Mouse (Mus musculus): ENCODE measurements around the gene Papola. TPM values are rescaled to one million over a fixed set of nuclear protein-coding genes. Genes with fewer than 3 reads are reported as not detected.

The Papola gene
- polyA plus RNA-seq, 1 experiment from 2014 or later: 104 TPM

DNA sequence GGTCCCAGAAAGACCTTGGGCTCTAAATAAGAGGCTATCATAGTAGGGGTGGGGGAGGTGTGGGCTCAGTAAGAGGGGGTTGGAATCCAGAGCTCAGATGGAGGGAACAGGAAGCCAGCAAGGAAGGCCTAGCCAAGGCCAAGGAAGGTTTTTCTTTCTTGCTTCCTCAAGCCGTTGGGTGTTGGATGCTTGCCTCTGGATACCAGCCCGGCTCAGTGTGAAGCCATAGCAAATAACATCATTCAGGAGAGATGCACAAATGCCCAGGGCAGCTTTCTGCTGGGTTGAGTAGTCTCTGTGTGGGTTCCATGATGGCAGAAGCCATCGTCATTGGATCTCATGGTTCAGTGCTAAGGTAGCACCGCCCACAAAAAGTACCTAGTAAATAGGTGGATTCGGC lies 94.3 kb downstream of the Papola start:
- TF ChIP-seq CTCF (IDR thresholded peaks at IDR 0.05; ENCODE audit: low read depth): no peak
- no peak for TF ChIP-seq EP300 (optimal IDR thresholded peaks at IDR 0.05)
- Histone ChIP-seq H3K27me3 (ENCODE audit: control insufficient read depth, insufficient read depth, low read length) (no peaks in the 10 kb centered on the region), H3K9ac (ENCODE audit: low read length) (no peak overlapping the region), H3K27ac (replicated peaks) (no peak overlapping the region), H3K4me3 (ENCODE audit: low read depth, low read length) (no peak overlapping the region), H3K4me1 (replicated peaks; ENCODE audit: control insufficient read depth, insufficient read depth) (no peaks in the 10 kb centered on the region), H3K36me3 (ENCODE audit: control insufficient read depth, insufficient read depth, low read length) (no peaks in the 10 kb centered on the region), H3K9me3 (ENCODE audit: control insufficient read depth, low read length) (no peaks in the 10 kb centered on the region), H3K4me2 (replicated peaks; ENCODE audit: low read depth) (no peak overlapping the region)
- DNase-seq (ENCODE audit: low spot score): no peak
- no peak for ATAC-seq (ENCODE audit: low FRiP score, low TSS enrichment)
- WGBS: 86% methylated on average over 5 of the region's 5 CpGs

DNA sequence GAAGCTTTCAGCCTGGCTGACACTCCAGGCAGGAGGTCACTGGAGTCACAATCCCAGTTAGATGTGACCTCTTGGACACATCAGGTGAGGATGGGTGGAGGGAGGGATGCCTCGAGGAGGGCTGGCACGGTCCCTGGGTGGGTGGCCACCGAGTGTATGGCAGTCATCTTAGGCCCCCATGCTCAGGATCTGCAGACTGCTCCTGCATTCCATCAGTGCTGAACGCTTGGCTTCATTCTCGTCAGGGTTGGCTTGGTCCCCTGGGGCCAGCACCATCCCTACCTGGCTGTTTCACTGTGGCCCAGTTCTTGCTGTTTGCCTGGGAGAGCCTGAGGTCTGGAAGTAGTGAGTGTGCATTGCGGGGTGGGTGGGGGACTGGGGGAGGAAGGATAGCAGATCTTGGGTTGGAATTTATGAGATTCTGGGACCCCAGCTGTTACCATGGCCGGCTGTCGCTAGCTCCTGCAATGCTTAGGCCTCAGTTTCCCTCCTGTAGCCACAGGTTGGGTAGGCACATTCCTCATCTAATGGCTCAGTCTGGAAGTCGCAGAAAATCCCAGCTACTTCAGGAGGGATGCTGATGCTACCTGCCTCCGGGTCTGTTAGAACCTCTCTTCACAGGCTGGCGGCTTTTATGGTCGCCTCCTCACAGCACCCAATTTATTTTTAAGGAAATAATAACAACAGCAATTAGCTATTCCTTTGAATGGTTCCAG lies 99.5 kb downstream of the Papola start:
- no peaks in the 10 kb centered on the region for H3K36me3 ChIP-seq (ENCODE audit: control insufficient read depth, insufficient read depth, low read length)
- no peak overlapping the region for H3K4me3 ChIP-seq (ENCODE audit: low read depth, low read length)
- H3K4me1 ChIP-seq (replicated peaks; ENCODE audit: control insufficient read depth, insufficient read depth): no peaks in the 10 kb centered on the region
- H3K4me2 ChIP-seq (replicated peaks; ENCODE audit: low read depth): no peak overlapping the region
- no peak for TF ChIP-seq CTCF (IDR thresholded peaks at IDR 0.05; ENCODE audit: low read depth)
- no peak for TF ChIP-seq EP300 (optimal IDR thresholded peaks at IDR 0.05)
- no peaks in the 10 kb centered on the region for H3K9me3 ChIP-seq (ENCODE audit: control insufficient read depth, low read length)
- no peak overlapping the region for H3K27ac ChIP-seq (replicated peaks)
- 83% methylated on average over 12 of the region's 12 CpGs for WGBS
- no peak for ATAC-seq (ENCODE audit: low FRiP score, low TSS enrichment)
- H3K9ac ChIP-seq (ENCODE audit: low read length): no peak overlapping the region
- no peak for DNase-seq (ENCODE audit: low spot score)
- H3K27me3 ChIP-seq (ENCODE audit: control insufficient read depth, insufficient read depth, low read length): no peaks in the 10 kb centered on the region

DNA sequence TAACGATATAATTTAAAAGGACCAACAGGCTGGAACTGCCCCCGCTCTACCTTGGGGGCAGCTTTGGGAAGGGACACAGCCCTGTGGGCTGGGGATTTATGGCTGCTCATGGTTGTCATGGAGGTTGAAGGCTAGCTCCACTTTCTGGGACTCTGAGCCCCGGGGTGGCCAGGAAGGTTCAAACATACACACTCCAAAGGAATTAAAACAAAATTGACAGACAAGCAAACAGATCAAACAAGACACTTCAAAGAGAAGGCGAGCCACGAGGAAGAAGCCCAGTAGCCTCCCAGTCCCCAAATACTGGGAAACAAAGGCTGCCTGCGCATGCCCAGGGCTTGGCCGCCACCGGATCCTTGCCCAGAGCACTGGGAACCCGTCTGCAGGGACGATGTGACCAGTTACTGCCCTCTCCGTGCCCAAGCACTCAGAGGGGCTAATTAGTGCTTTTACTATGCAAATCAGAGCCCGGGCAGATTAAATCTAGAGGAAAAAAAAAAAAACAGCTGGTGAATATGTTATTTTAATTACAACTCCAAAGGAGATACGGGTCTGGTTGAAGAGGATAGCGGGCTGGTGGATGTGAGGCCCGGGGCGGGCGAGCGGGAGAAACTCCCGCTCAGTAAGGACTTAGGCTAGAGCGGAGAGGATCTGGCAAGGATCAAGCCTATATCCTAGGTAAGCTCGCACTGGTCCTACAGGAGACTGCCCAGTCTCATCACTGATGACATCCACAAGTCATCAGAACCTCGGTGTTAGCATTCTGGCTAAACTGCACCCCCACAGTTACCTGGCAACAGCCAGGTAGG lies 100.2 kb downstream of the Papola start:
- no peaks in the 10 kb centered on the region for H3K9me3 ChIP-seq (ENCODE audit: control insufficient read depth, low read length)
- ATAC-seq (ENCODE audit: low FRiP score, low TSS enrichment): no peak
- H3K9ac ChIP-seq (ENCODE audit: low read length): no peak overlapping the region
- H3K4me3 ChIP-seq (ENCODE audit: low read depth, low read length): no peak overlapping the region
- no peaks in the 10 kb centered on the region for H3K36me3 ChIP-seq (ENCODE audit: control insufficient read depth, insufficient read depth, low read length)
- H3K4me2 ChIP-seq (replicated peaks; ENCODE audit: low read depth): no peak overlapping the region
- H3K4me1 ChIP-seq (replicated peaks; ENCODE audit: control insufficient read depth, insufficient read depth): no peaks in the 10 kb centered on the region
- 42% methylated on average over 22 of the region's 22 CpGs for WGBS
- no peaks in the 10 kb centered on the region for H3K27me3 ChIP-seq (ENCODE audit: control insufficient read depth, insufficient read depth, low read length)
- H3K27ac ChIP-seq (replicated peaks): no peak overlapping the region
- no peak for DNase-seq (ENCODE audit: low spot score)
- TF ChIP-seq CTCF (IDR thresholded peaks at IDR 0.05; ENCODE audit: low read depth) (no peak), EP300 (optimal IDR thresholded peaks at IDR 0.05) (no peak)

Small RNAs within 50 kb of the gene (microRNA-seq; reads per million reads assigned to microRNA genes)
- not detected for gene Gm22120

Other genes starting within 250 kb of the Papola start
- 4.0 and 4.1 TPM in 2 replicates for gene Bdkrb2, start 221.5 kb upstream of the Papola start, polyA plus RNA-seq (2015; fragmentation: Nextera tagmentation; extraction: Ambion mirVana)
- gene Bdkrb1, start 181.6 kb upstream of the Papola start, polyA plus RNA-seq (2015; fragmentation: Nextera tagmentation; extraction: Ambion mirVana): 1.8 and 2.3 TPM in 2 replicates
- 30.6 and 31.6 TPM in 2 replicates for gene Gskip, start 99.9 kb upstream of the Papola start, polyA plus RNA-seq (2015; fragmentation: Nextera tagmentation; extraction: Ambion mirVana)
- 4.4 and 5.3 TPM in 2 replicates for gene Atg2b, start 99.5 kb upstream of the Papola start, polyA plus RNA-seq (2015; fragmentation: Nextera tagmentation; extraction: Ambion mirVana)
- 0.08 and 0.12 TPM in 2 replicates for gene Ak7, start 78.7 kb upstream of the Papola start, polyA plus RNA-seq (2015; fragmentation: Nextera tagmentation; extraction: Ambion mirVana)
- 23.9 and 26.7 TPM in 2 replicates for gene Vrk1, start 225.5 kb downstream of the Papola start, polyA plus RNA-seq (2015; fragmentation: Nextera tagmentation; extraction: Ambion mirVana)